Mouse (Mus musculus): ENCODE measurements at regions not wholly inside any gene's neighbourhood (a gene's known extent, or its start where the extent isn't known, plus 50 kb on each side); places are given as distances from the start of the nearest gene placed in this dataset.

DNA sequence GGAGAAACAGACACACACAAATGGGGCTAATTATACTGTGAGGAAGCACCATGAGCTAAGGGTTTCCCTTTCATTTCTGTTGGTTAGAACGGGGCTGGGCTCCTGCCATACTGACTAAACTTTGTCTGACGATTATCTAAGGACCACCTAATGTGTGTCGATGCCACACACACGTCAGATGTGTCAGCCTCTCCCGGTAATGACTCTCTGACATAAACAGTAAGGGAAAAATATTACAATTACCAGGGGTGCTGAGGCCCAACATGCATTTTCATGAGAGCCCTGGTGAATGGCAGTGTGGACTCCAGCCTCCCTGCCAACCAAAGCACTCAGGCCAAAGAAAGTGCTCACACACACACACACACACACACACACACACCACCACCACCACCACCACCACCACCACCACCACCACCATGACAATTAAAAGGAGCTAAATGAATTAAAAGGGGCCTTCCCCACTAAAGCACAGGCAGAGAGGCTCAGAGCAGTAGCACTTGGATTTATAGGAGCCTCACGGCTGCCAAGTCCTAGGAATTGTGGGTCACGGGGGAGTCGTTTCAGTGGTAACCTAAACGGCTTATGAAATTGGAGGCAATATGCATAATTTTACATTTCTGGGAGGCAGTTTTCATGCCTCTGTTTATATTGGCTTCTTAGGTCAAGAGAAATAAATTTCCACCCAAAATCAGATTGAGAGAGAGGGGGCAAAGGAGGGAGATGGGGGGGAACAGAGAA is 193.7 kb upstream of the Irx3 start:
- H3K27me3 ChIP-seq (ENCODE audit: control insufficient read depth, insufficient read depth, insufficient read length): no peaks in the 10 kb centered on the region
- TF ChIP-seq POLR2A (IDR thresholded peaks at IDR 0.05; ENCODE audit: insufficient read length, low read depth) (no peak), CEBPB (IDR thresholded peaks at IDR 0.05; ENCODE audit: insufficient read depth, poor library complexity, severe bottlenecking) (peak; percentile 59; the same call in 1 of the 2 replicates)
- no peaks in the 10 kb centered on the region for H3K79me2 ChIP-seq (ENCODE audit: control insufficient read depth, insufficient read depth)
- H3ac ChIP-seq (ENCODE audit: control insufficient read depth, insufficient read length): no peak overlapping the region
- H3K4me2 ChIP-seq (ENCODE audit: low read depth): no peak overlapping the region
- no peak overlapping the region for H3K4me3 ChIP-seq
- H3K36me3 ChIP-seq (ENCODE audit: control insufficient read depth, insufficient read depth): no peaks in the 10 kb centered on the region

DNA sequence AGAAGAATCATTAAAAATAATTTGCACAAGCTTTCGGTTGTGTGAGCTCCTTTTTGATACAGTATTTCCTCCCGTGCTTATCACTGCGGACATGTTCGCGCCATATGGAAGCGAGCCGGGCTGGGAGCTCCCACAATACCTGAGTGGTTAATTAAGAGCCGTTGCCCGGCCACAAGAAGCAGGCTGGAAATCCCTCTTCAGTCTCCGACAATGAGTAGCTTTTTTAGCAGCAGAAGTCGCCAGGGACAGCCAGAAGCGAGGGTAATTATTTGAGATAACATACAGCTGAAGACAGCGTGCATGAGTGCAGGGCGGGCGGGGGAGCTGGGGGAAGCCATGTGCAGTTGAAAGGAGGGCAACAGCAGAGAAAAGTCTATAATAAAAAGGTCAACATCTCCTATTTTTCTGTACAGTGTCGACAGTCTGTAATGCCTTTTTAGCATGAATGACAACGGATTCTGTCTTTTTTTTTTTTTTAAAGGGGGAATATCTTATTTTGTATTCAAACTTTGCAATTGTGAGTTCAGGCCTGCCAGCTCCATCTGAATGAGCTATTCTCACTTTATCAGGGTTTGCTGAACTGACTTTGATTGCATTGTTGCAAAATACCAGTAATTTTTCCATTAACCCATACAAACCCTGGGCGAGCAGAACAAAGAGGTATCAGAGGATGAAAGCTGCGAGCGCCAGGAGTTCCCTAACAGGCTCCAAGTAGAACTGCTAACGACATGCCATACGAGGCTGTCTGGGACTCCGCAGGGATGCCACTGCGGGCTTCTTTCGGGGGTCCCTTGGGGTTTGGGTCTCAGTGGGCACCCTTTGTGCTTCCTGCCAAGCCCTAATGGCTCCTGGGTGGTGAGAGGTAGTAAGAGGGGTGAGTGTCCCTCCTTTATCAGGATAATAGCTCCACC is 189.9 kb upstream of the Irx3 start:
- Histone ChIP-seq H3K79me2 (ENCODE audit: control insufficient read depth, insufficient read depth) (no peaks in the 10 kb centered on the region), H3ac (ENCODE audit: control insufficient read depth, insufficient read length) (no peak overlapping the region), H3K4me3 (no peak overlapping the region), H3K4me2 (ENCODE audit: low read depth) (no peak overlapping the region), H3K27me3 (ENCODE audit: control insufficient read depth, insufficient read depth, insufficient read length) (no peaks in the 10 kb centered on the region), H3K36me3 (ENCODE audit: control insufficient read depth, insufficient read depth) (no peaks in the 10 kb centered on the region)
- TF ChIP-seq POLR2A (IDR thresholded peaks at IDR 0.05; ENCODE audit: insufficient read length, low read depth) (no peak), TCF3 (IDR thresholded peaks at IDR 0.05; ENCODE audit: insufficient read length, low read depth) (no peak), SRF (IDR thresholded peaks at IDR 0.05; ENCODE audit: control insufficient read depth, insufficient read length, low read depth) (no peak), MAX (IDR thresholded peaks at IDR 0.05; ENCODE audit: low read depth) (no peak), TCF12 (IDR thresholded peaks at IDR 0.05; ENCODE audit: insufficient read depth, poor library complexity, severe bottlenecking) (no peak), REST (IDR thresholded peaks at IDR 0.05; ENCODE audit: insufficient read depth, insufficient read length) (no peak), USF1 (IDR thresholded peaks at IDR 0.05; ENCODE audit: low read depth) (no peak), MYOG (IDR thresholded peaks at IDR 0.05; ENCODE audit: control insufficient read depth in 1 of 3, insufficient read depth in 1 of 3, insufficient read length in 2 of 3, low read depth in 2 of 3) (no peak), CEBPB (IDR thresholded peaks at IDR 0.05; ENCODE audit: insufficient read depth, poor library complexity, severe bottlenecking) (no peak), POLR2AphosphoS2 (IDR thresholded peaks at IDR 0.05; ENCODE audit: insufficient read length, low read depth) (no peak), MYOD1 (IDR thresholded peaks at IDR 0.05; ENCODE audit: control insufficient read depth in 1 of 3, insufficient read length in 2 of 3, low read depth in 2 of 3) (no peak), E2F4 (IDR thresholded peaks at IDR 0.05; ENCODE audit: insufficient read depth) (no peak)

DNA sequence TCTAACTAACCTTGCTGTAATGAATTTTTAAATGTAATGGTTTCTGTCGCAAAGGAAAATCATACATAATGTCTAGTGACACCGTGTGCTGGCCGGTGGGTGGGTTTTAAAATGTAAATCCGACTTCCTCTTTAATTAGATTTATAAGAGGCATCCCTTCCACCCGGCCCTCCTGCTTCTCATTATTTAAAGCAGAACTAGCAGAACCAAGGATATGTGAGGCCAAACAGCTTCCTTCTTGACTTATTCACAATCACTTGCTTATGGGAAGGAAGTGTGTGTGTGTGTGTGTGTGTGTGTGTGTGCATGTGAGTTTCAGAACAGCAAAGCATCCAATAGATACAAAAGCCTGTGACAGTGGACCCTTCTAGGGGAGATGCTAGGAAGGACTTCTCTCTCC is 189.1 kb upstream of the Irx3 start:
- H3K4me2 ChIP-seq (ENCODE audit: low read depth): no peak overlapping the region
- H3K79me2 ChIP-seq (ENCODE audit: control insufficient read depth, insufficient read depth): no peaks in the 10 kb centered on the region
- H3K36me3 ChIP-seq (ENCODE audit: control insufficient read depth, insufficient read depth): no peaks in the 10 kb centered on the region
- H3ac ChIP-seq (ENCODE audit: control insufficient read depth, insufficient read length): no peak overlapping the region
- H3K4me3 ChIP-seq: no peak overlapping the region
- no peaks in the 10 kb centered on the region for H3K27me3 ChIP-seq (ENCODE audit: control insufficient read depth, insufficient read depth, insufficient read length)
- TF ChIP-seq POLR2A (IDR thresholded peaks at IDR 0.05; ENCODE audit: insufficient read length, low read depth) (no peak), CEBPB (IDR thresholded peaks at IDR 0.05; ENCODE audit: insufficient read depth, poor library complexity, severe bottlenecking) (no peak), MYOD1 (IDR thresholded peaks at IDR 0.05; ENCODE audit: control insufficient read depth in 1 of 3, insufficient read length in 2 of 3, low read depth in 2 of 3) (no peak), USF1 (IDR thresholded peaks at IDR 0.05; ENCODE audit: low read depth) (no peak), E2F4 (IDR thresholded peaks at IDR 0.05; ENCODE audit: insufficient read depth) (no peak), SRF (IDR thresholded peaks at IDR 0.05; ENCODE audit: control insufficient read depth, insufficient read length, low read depth) (no peak), MYOG (IDR thresholded peaks at IDR 0.05; ENCODE audit: control insufficient read depth in 1 of 3, insufficient read depth in 1 of 3, insufficient read length in 2 of 3, low read depth in 2 of 3) (no peak), TCF12 (IDR thresholded peaks at IDR 0.05; ENCODE audit: insufficient read depth, poor library complexity, severe bottlenecking) (no peak), POLR2AphosphoS2 (IDR thresholded peaks at IDR 0.05; ENCODE audit: insufficient read length, low read depth) (no peak), MAX (IDR thresholded peaks at IDR 0.05; ENCODE audit: low read depth) (no peak)

DNA sequence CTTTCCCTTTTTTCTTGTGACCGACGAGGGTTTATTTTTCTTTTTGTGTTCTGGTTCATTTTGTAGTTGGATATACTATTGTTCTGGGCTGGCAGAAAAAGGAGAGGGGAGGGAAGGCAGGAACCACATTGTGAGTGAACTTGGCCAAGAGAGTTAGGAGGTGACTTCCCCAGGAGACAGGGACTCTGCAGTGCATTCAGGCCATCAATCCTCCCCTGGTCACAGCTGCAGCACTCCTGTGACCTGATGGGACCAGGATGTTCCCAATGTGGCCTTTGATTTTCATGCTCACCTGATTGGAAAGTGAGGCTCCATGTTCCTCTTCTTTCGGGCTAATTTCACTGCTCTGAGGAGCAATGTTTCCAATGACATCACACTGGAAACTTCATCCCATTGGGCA is 188.2 kb upstream of the Irx3 start:
- no peak overlapping the region for H3ac ChIP-seq (ENCODE audit: control insufficient read depth, insufficient read length)
- TF ChIP-seq TCF3 (IDR thresholded peaks at IDR 0.05; ENCODE audit: insufficient read length, low read depth) (no peak), USF1 (IDR thresholded peaks at IDR 0.05; ENCODE audit: low read depth) (no peak), SRF (IDR thresholded peaks at IDR 0.05; ENCODE audit: control insufficient read depth, insufficient read length, low read depth) (no peak), REST (IDR thresholded peaks at IDR 0.05; ENCODE audit: insufficient read depth, insufficient read length) (no peak), POLR2AphosphoS2 (IDR thresholded peaks at IDR 0.05; ENCODE audit: insufficient read length, low read depth) (no peak), MYOG (IDR thresholded peaks at IDR 0.05; ENCODE audit: control insufficient read depth in 1 of 3, insufficient read depth in 1 of 3, insufficient read length in 2 of 3, low read depth in 2 of 3) (no peak), MAX (IDR thresholded peaks at IDR 0.05; ENCODE audit: low read depth) (no peak), MYOD1 (IDR thresholded peaks at IDR 0.05; ENCODE audit: control insufficient read depth in 1 of 3, insufficient read length in 2 of 3, low read depth in 2 of 3) (no peak), TCF12 (IDR thresholded peaks at IDR 0.05; ENCODE audit: insufficient read depth, poor library complexity, severe bottlenecking) (no peak)
- H3K4me3 ChIP-seq: no peak overlapping the region
- no peaks in the 10 kb centered on the region for H3K27me3 ChIP-seq (ENCODE audit: control insufficient read depth, insufficient read depth, insufficient read length)
- no peaks in the 10 kb centered on the region for H3K36me3 ChIP-seq (ENCODE audit: control insufficient read depth, insufficient read depth)
- no peak overlapping the region for H3K4me2 ChIP-seq (ENCODE audit: low read depth)
- H3K79me2 ChIP-seq (ENCODE audit: control insufficient read depth, insufficient read depth): no peaks in the 10 kb centered on the region
